Mouse (Mus musculus) gastrocnemius, postnatal 36 days (tissue): Measurements from ENCODE around the gene Ythdf1. TPM values are rescaled to one million over a fixed set of nuclear protein-coding genes. Genes with fewer than 3 reads are reported as not detected.

ENCODE experiments used
- DNase-seq, 2 experiments: peaks; one replicate each; pipeline ENCODE4 v3.0.0; 2022
- intact Hi-C: fragments of 180-260 bp; cut with DNase I; formaldehyde crosslinking; loops from one replicate; pipeline ENCODE4 v1.15.1; 2025
- total RNA-seq, 2 experiments: library from RNA; stranded (reverse); gene quantifications; 2 replicates each; pipeline ENCODE4 v1.2.3; 2021

The Ythdf1 gene
- total RNA-seq, 2 experiments from 2014 or later = 33.5 to 37.3 TPM

DNA sequence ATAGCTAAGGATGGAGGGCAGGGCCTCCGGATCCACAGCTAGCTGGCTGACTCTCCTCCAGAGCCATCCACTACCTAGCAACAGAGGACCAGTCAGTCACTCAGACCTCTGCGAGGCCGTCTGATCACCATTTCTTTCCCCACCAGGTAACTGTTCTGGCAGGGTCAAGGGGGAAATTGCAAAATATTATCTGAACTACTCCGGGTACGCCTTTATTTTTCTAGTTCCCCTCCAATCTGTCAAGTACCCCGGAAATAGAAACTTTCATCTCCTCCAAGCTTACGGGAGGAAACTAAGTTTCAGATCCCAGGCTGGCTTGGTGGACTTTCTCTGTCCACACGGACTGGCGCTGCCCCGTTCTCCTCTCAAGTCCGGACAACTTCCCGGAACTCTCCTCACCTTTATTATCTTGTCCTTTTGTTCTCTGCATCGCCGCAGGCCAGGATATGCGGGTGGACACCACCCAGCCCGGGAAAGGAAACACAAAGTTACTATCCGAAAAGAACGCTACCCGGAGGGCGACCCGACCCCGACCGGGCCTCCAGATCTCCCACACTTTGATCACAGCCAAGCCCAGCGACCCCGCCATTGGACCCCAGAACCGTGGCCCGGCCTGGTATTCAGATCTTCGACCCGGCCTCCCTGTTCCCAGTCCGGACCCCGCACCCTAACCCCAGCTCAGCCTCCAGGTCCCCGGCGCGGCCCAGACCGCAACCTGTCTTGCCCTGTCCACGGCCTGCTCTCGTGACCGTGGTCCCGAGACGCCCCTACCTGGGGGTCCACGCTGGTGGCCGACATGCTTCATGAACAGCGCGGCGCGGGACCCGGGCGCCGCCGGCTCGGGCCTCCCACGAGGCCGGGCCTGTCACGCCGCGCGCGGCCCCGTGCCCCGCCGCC lies 588 bp downstream of the Ythdf1 start:
- peak in 1 of 2 experiments; percentile 12 for DNase-seq
- intact Hi-C loops = loop anchor here (5.0 to 10.0 kb wide), 2 partner anchors 142 to 245 kb away; no protein-coding TSS in a partner anchor

DNA sequence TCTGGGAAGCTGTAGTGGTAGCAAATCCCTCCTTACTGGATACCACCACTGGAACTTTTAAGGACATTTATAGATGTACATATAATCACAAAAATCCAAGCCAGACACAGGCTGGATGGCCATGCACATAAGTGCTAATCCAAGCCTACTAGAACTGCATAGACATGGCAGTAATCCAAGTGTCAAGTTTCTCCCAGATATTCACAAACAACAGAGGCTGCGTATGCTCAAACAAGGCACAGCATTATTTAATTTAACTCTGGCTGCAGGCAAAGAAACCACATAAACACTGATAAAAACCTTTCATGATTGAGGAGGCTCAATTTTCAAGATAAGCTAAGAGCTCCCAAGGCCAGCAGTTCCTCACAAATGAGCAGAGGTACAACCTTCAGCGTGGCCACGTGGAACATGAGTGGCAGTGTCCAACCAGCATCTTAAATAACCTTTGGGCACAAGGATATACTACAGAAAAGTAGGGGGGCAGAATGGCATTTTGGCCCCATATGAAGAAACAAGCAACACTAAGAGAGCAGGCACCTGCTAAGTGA lies 4.8 kb downstream of the Ythdf1 start:
- no peak for DNase-seq
- intact Hi-C loops = loop anchor here (10.0 kb wide), 1 partner anchor 241 kb away; no protein-coding TSS in a partner anchor

DNA sequence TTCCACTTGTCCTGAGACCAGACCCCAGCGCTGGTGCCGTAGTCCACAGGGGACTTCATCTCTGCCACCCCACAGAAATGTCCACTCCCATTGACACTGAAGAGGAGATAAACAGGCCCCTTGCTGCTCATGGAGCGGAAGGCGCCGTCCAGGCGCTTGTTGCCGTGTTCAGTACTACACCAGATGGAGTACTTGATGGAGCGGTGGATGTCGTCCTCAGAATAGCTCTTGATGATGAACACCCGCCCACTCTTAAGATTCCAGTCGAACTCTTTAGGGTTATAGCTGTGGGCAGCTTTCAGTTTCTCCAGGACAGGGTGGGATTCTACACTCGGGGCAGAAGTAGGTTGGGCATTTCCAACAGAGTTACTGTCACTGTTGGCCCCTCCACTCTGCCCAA lies 9.8 kb downstream of the Ythdf1 start:
- DNase-seq = no peak
- intact Hi-C loops = loop anchor here (10.0 kb wide), 1 partner anchor 236 kb away; no protein-coding TSS in a partner anchor

- DNase-seq = no peak
- intact Hi-C loops = no loop called here
Measured at GRCm38 (mm10) chr2:180905556-180906221, 15.1 kb downstream of the Ythdf1 start.

DNA sequence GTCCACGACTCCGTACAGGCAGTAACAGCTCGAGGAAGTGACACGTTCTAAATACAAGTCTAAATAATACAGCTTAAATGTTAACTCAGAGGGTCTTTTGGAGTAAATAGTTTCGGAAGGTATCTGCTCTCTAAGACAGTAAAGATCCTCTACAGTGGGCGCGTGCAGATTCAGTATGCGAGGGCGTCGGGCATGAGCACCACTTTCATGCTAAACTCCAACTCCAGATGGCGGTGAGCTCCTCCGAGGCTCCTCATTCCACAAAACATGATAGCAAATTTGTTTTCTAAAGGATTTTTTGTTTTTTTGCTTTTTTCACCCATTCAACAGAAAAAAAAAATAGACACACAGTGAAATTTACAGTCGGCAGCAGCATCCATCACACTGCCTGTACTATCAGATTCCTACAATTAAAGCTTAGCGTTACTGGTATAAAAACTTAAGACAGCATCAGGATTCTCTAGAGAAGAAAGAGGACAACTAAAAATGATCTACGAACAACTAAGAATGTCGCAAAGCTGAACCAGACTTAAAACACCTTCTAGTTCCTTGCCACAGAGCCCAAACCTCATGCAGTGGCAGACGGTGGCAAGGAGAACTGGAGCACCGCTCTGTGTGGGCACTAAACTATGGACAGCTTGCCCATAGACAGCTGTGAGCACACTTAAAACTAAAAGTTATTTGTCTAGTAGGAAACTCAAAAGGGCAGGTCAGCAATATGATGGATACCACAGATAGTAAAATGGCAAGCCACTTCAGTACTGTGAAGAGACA lies 16.1 kb downstream of the Ythdf1 start:
- DNase-seq = no peak
- intact Hi-C loops = no loop called here

DNA sequence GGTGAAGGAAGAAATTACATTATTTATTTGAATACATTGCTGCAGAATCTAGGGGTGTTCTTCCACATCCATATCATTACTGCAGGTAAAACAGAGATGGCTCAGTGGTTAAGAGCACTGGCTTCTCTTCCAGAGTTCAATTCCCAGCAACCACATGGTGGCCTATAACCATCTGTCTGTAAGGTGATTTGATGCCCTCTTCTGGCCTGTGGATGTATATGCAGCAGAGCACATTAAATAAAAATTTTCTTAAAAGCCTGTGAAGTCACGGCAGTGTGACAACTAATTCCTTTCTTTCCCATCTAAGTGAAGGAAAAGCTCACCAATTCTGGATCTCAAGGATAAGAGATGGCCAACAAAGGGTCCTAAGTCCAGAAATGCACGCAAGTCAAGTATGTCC lies 18.7 kb downstream of the Ythdf1 start:
- no peak for DNase-seq
- intact Hi-C loops = no loop called here

- intact Hi-C loops = no loop called here
- no peak for DNase-seq
Measured at GRCm38 (mm10) chr2:180897857-180898256, 22.9 kb downstream of the Ythdf1 start.

GRCm38 (mm10) chr2:180896819-180897625 lies 23.7 kb downstream of the Ythdf1 start:
- intact Hi-C loops = no loop called here
- DNase-seq = no peak

GRCm38 (mm10) chr2:180895837-180896525 lies 24.8 kb downstream of the Ythdf1 start:
- DNase-seq = no peak
- intact Hi-C loops = no loop called here

GRCm38 (mm10) chr2:180895321-180895720 lies 25.4 kb downstream of the Ythdf1 start:
- DNase-seq = no peak
- intact Hi-C loops = no loop called here

DNA sequence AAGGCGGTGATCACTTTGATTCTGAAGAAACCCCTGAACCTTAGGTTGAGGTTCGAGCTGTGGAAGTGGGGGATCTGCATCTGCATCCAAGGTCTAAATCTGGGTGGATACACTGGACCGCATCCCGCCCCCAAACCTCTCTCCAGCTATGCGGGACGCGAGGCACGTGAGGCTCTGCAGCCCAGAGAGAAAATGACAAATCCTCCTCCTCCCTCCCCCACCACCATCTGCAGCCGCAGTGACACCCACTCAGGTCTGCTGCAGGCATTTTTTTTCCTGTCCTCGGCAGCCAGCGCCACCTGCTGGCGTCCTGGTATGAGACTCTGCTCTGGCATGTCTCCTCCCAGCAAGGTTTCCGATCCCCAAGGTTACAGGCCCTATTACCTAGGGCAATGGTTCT lies 26.0 kb downstream of the Ythdf1 start:
- DNase-seq = no peak
- intact Hi-C loops = no loop called here

DNA sequence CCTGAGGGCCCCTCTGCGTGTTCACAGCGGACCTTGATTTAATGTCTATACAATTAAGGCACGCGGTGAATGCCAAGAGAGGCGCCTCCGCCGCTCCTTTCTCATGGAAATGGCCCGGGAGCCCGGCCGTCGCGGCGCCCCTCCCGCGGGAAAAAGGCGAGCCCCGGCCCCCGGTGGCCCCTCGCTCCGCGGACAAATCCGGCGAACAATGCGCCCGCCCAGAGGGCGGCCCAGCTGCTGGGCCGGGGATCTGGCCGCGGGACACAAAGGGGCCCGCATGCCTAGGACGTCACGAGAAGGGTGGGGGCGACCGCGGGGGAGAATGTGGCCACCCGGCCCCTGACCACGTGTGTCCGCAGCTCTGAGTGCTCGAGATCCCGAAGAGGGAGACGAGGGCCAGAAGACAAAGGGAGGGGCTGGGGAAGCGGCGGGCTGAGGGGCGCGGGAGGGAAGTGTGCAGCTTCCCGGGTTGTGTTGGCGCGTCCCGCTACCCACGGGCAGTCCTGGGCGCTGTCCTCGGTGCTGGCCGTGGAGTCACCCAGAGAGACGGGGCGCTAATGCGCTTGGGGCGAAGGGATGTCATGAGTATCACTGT lies 26.6 kb downstream of the Ythdf1 start:
- peak in 1 of 2 experiments; percentile 20 for DNase-seq
- intact Hi-C loops = no loop called here

- intact Hi-C loops = no loop called here
- no peak for DNase-seq
Measured at GRCm38 (mm10) chr2:180893537-180894028, 27.2 kb downstream of the Ythdf1 start.

DNA sequence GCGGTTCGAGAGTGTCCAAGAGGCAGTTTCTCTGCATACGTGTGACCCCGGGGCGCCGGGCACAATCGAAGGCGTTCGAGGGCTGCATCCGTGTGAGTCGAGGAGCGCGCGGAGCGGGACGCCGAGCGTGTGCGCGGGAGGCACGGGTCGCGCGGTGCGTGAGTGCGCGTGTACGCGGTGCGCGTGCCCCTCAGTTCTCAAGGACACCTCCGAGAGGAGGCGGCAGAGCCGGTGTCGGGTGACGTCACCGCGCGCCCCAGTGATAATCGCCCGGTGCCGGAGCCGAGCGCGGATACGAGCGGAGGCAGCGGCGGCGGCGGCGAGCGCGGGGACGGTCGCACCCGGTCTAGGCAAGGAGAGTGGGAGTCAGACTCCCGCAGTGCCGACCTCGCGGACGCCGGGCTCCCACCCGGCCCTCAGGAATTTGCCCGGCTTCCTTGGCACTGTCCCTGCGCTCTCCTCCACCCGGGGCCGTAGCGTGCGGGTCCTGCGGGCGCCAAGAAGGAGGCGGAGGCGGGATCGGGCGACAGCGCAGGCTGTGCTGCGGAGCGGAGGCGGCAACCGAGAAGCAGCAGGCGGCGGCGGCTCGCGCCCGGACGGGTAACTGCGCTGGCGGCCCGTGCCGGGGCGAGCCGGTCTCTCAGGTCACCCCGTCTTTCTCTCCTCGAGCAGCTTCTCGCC lies 27.8 kb downstream of the Ythdf1 start:
- DNase-seq = no peak
- intact Hi-C loops = no loop called here

DNA sequence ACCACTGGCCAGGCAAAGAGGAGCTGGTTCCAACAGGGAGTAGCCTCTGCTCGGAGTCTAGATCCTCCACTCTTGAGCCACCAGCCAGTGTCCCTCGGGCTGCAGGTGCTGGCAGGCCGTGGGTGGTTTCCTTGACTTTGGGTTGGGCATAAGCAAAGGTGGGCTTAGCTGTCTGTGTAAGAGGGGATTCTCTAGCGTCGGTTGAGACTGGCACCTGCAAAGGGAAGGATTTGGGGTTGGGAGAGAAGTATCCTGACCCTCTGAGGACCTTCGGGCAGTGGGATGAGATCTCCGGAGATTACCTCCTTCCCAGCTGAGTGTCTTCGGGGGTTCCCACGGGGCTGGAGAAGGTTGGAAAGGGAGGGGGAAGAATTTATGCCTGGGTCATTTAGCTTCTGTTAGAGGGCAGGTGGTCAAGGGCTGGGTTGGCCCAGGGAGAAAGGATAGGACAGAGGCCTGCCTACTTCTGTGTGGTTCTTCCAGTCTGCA lies 28.9 kb downstream of the Ythdf1 start:
- intact Hi-C loops = no loop called here
- DNase-seq = no peak

DNA sequence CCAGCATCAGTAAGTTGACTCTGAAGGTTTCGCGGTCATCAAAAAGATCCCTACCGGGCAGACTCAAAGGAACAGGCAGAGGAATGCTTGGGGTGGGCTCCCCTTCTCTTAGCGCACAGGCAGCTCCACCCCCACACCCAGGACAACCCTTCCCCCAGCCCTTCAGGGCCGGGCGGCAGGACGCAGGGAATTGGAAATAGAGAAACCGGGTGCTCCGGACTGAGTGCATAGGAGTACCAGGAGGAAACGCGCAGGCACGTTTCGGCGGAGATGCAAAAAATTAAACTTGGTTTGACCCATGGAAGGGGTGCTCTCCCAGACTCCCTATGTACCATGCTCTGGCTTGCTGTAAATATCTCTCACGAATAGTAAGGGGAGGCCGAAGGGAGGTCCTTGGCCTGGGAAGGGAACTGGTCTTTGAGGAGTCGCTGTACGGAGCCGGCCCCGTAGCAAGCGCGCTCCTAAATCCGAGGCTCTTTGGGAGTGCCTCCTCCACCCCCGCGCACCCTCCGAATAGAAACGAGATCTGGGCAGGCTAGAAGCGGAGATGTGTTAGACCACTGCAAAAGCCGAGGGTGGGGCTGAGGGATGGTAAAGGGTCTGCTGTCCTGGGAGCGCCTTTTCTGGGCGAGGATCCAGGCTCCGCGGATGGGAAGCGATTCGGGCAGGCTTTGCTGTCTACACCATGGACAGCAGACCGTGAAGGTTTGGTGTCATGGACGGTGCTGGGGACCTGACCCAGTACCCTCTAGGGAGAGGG lies 29.5 kb downstream of the Ythdf1 start:
- no peak for DNase-seq
- intact Hi-C loops = no loop called here

- intact Hi-C loops = no loop called here
Measured at GRCm38 (mm10) chr2:180890422-180891074, 30.2 kb downstream of the Ythdf1 start.

More at GRCm38 (mm10) chr2:180890422-180891074, 30.2 kb downstream of the Ythdf1 start:
- DNase-seq = no peak
